Mouse (Mus musculus) adipocyte (in vitro differentiated cells): ENCODE results near the gene Gldn.

Experiments used
- DNase-seq: peaks from one replicate; pipeline ENCODE4 v3.0.0-alpha.2; 2016; ENCODE audit warnings: low spot score

Gene Gldn

DNA sequence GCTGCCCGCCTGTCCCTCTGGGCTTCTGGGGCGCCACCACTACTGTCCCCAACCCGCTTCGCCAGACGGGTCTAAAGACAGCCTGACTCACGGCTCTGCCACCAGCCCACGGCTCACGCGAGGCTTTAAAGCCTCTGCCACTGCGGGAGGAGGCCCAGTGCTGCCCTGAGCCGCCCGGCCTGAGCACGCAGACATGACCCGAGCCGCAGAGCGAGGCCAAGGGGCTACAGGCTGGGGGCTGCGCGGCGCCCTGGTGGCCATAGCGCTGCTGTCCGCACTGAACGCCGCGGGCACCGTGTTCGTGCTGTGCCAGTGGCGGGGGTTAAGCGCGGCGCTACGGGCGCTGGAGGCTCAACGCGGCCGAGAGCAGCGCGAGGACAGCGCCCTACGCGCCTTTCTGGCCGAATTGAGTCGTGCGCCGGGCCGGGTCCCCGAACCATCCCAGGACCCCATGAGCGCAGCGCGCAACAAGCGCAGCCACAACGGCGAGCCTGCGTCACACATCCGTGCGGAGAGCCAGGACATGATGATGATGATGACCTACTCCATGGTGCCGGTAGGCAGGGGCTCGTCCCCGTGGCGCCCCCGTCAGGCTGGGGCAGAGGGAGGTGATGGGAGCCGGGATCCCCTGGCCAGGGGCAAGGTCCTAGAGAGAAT lies at the start of gene Gldn:
Gldn (plus strand) TSS at position 156 of the 657 bp plus-strand sequence.
- no peak for DNase-seq

DNA sequence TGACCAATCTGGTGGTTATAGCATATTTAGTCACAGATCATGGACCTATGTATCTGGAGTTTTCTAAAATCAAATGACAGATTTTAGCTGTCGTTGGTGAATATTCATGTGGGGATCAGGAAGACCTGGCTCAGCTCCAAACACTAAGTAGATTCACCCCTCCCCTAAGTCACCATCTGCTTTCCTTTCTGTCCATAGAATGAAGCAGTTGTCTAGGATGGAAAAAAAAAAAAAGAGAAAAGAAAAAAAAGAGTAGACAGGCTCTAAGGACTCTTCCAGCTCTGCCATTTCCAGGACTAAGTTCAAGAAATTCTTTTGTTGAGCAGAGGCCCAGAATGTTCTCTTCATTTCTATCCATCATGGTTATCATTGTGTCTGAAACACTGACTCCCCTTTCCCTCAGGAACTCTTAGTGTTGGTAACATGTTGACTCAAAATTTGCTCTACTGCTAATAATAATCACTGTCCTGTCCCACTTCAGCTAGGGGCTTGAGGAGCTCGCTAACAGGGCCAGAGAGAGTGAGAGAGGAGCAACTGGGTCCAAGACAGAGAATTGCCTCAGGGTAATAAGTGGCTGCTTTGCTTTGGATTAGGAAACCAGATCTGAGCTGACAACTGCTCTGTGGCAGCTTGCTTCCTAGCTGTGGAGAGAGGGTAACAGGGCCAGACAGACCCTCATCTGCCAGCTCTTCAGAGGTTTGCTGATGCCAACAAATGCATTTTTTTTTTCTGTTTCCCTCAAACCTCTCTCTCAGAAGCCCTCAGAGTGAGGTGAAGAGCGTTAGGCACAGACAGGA lies 41.2 kb upstream of the Gldn start:
- no peak for DNase-seq

DNA sequence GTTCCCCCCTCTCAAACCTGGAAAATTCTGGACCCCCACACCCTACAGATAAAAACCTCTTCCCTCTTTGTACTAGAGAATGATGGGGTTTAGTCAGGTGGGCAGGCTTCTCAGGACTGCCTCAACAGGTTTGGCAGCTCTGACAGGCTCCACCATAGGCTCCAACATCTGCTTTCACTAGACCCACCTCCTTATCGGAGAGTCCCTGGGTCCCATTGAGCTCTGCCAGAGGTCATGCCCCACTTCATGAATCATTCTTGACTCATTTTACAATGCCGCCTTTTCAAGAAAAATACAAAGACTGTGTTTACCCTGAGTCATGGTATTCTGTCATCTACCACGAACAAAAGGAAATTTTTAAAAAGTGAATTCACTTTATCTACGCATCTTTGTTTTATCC lies 21.5 kb upstream of the Gldn start:
- DNase-seq = no peak

DNA sequence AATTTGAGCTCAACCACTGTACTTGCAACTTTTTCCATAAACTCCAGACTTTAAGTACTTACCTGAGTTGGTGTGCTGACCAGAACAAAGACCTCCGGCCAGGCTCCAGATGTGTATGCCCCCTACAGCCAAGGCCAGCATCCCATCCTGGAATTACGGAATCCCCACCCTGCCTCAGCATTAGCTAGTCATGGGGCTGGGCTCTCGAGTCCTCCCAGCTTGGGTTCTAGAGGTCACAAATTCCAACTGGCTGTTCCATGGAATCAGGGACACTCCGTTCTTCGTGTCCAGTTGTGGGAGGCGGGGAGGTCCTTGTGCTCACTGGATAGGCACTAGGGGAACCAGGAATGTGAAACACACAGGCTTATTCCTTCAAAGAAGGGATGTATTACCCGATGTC lies 18.3 kb upstream of the Gldn start, which contains the start of gene Cyp19a1:
Cyp19a1 (minus strand) TSS at position 101 of the 400 bp plus-strand sequence.
- DNase-seq = no peak

DNA sequence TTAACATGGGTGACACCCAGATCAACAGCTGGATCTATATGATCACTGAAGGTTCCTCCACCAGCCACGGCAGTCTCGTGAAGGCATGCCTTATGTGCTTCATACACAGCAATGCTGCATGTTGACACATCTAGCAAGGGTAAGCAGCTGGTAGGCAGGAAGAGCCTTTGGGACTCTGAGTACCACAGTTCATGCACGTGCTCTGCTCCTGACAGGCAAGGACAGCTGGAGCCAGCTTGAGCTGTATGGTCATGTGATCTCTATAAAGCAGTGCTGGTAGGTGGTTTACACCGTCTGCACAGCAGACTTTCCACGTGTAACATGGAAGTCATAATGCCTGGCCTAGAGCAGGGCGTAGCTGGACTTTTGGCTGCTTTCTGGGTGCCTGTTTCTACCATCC lies 16.3 kb upstream of the Gldn start:
- DNase-seq = no peak

DNA sequence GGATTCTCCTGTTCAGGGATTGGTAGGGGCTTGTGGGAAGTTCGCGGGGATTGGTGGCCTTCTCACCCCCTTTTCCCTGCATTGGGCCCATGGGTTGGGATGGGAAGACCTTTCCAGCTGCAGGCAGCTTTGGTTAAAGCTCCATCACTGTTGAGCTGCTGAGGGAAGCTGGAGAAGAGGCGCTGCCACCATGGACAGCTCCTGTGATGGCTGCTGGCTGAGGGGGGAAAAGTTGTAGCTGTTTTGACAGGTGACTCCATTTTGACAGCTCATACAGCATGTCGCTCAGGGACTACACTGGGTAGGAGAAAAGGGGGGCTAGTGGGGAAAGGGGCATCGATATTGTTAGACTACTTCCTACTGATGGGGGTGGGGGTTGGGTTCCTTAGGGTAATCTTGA lies 15.4 kb upstream of the Gldn start:
- no peak for DNase-seq

DNA sequence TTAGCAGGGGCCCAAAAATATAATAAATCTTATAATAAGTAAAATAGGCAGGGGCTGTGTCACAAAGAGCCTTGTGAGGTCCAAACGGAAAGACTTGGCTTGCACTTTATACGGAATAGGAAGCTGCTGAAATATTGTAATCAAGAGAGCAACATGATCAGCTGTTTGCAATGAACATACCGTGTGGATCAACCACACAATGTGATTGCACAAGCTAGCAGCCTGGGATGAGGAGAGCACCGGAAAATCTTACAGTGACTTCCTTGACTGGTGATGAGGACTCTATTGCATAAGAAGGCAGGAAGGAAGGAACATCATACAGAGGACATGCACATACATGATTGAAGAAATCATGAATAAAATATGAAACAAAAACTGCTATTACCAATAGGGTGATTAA lies 11.0 kb upstream of the Gldn start:
- no peak for DNase-seq

DNA sequence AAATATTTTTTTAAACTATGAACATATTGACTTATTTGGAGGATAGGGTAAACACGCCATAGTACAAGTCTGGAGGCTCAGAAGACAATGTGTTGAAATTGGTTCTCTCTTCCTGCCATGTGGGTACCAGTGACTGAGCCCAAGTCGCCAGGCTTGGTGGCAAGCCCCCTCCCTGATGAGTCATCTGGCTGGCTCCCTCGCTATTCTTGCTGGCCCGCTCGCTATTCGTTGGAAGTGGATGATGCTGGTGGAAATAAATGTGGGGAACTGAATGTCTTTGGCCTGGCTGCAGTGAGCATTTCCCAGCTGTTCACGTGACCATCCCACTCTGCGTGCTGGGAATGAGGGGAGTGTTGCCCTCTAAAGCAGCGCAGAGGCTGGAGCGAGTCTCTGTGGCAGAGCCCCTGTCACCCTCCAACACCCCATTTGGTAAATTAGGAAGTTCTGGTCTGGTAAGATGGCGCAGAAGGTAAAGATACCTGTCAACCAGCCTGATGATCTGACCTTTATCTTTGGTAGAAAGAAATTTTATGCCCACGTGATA lies 7.2 kb upstream of the Gldn start:
- DNase-seq = no peak

DNA sequence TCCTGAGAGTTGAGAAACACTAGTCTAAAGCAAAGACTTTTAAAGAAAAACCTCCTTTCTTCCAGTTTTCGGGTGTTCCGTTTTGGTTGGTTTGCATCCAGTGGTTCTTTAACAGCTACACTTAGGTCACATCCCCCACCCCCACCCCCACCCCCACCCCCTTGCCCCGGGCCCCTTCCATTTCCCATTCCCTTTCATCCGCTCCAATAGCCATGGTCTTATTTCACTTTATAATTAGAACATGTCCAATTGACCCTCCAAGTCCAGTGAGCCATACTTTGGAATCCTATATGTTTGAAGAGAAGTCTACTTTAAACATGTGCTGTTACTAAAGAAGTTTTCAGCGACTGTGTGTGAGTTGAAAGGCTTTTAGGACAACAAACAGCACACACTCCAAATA lies 1.5 kb downstream of the Gldn start:
- DNase-seq = no peak

DNA sequence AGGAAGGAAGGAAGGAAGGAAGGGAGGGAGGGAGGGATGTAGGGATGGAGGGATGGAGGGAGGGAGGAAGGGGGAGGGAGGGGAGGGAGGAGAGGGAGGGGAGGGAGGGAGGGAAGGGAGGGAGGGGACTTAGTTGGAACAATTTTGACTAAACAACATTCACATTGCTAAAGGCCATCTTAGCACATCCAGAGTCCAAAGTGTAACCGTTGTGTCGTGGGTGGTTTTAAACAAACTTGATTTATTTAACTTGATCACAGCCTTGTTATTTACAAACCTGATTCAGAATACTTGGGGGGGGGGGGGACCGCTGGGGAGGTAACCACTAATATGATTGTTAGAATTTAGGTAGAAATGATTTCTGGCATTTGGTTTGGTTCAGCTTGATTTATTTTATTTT lies 13.1 kb downstream of the Gldn start:
- DNase-seq = no peak

DNA sequence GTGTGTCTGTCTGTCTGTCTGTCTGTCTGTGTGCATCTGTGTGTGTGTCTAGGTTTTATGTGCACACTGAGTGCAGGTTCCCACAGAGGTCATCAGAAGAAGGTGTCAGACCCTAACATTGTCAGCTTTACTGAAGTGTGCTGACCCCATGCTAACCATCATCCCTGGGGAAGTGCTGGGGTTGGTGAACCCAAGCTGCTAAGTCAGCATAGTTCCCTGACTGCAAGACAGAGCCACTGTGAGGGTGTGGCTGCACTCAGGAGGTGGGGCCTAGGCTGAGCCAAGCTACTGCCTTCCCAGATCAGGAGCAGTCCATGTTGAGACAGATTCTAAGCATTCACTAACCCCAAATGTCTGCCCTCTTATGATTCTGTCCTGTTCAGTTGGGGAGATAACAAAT lies 13.5 kb downstream of the Gldn start:
- DNase-seq = no peak

DNA sequence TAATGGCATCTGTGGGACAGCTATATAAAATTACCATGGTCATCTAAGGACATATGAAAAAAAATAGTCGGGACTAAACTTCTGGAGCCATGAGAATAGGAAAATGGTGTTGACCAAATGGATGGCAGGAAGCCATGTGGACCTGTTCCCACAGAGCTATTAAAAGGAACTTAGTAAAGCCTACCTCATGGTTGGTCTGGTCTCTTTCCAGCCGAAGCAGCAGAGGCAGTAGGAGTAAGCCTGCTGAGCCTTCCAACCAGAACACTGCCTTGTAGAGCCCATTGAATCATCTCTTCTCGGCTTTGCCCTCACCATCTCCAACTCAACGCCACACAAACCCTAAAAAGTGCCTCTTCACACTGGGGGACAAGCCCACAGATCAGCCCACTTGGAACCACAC lies 15.0 kb downstream of the Gldn start:
- DNase-seq = peak; percentile 9

DNA sequence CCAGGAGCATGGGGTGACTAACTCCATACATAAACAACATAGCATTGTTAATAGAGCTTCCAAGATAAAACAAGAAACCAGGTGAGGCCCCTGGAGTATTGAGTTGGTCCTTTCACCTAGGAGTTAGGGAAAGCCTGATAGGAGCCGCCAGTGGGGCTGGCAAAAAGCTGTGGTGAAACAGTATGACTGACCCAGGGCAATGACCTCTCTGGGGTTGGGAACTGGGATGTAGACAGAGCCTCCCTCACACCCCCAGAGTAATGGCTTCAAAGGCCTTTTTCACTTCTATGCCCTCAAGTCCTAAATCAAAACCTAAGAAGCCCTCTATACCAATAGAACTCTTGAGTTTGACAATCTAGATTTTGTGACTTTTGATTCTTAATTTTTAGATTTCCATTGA lies 21.9 kb downstream of the Gldn start:
- no peak for DNase-seq

DNA sequence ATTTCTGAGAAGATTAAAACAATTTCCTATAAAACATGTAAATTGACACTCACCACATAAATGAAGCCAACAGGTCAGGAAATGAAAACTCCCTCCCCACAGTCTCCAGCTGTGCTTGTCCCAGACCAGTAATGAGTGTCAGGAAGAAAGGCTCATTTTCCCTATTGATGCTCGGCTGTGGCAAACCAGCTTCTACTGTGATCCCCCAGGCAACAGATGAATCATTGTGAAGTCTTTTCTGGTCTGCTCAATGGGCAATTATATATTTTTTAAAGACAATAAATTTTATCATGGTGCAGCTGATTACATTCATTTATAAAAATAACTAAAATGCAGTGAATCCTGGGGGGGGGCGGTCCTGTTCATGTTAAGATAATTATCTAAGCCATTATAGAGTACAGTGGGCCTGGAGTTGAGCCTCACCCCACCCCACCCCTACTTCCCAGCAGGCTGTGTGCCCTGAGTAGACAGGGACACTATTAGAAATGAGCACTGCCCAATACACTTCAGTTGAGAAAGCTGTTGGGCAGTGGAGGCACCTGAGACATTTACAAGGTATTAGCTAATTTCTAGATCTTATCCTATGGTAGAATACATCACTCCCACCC lies 22.6 kb downstream of the Gldn start:
- no peak for DNase-seq

DNA sequence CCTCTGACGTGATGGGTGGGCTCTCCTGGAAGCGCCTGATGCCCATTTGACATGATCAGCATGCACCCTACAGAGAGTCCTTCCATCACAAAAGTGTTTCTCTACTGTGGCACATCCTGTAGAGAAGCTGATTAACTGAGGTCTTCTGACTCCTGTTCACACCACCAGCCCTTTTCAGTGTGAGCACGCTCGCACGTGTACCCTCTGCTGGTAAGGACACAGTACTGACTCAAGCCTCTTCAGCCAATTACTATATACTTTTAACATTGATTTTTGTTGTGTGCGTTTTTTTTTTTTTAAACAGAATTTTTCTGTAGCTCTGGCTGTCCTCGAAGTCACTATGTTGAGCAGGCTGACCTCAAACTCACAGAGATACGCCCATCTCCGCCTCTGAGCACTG lies 30.1 kb downstream of the Gldn start:
- no peak for DNase-seq

DNA sequence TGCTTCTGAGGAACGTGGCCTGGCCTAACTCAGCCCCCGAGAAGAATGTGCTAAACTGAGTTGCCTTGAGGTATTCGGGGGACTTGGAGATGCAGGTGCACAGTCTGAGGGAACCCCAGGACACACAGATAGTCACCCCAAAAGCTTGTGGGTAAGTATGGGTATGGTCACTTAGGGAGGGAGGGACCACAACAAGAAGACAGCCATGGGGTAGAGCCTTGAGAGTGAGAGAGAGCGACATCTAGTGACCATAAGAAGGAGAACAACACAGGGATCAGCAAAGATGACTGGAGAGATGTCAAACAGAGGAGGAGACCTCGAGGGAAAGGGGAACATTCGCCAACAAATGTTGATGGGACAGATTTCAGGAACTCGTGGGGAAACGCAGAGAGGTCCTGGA lies 37.2 kb downstream of the Gldn start:
- no peak for DNase-seq

DNA sequence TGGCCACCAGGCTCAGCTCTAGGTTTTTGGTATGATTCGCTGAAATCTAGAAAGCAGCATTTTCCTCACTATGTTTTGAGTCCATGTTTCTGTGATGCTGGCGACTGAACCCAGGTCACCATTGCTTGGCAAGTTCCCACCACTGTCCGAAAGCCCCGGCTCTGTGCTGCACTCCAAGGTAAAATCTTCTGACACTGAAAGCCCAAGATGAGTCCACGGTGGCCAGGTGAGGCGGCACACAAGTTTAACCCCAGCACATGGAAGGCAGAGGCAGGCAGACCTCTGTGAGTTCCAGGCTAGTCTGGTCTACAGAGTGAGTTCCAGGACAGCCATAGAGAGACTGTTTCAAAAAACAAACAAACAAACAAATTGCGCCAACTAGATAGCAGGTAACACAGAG lies 42.9 kb downstream of the Gldn start:
- DNase-seq = no peak

DNA sequence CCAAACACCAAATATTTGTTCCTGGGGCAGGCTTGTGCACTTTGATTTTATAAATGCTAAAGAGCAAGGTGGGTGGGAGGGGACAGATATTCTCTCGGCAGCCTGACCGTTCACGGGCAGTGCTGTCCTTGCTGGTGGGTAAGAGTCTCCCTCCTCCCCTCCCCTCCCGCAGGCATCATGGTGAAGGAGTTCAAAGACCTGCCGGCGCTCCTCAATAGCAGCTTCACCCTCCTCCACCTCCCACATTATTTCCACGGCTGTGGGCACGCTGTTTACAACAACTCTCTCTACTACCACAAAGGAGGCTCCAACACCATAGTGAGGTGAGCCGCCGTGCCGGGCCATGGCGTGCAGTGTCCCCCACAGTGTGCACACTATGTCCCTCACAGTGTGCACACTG lies 49.3 kb downstream of the Gldn start:
- no peak for DNase-seq

DNA sequence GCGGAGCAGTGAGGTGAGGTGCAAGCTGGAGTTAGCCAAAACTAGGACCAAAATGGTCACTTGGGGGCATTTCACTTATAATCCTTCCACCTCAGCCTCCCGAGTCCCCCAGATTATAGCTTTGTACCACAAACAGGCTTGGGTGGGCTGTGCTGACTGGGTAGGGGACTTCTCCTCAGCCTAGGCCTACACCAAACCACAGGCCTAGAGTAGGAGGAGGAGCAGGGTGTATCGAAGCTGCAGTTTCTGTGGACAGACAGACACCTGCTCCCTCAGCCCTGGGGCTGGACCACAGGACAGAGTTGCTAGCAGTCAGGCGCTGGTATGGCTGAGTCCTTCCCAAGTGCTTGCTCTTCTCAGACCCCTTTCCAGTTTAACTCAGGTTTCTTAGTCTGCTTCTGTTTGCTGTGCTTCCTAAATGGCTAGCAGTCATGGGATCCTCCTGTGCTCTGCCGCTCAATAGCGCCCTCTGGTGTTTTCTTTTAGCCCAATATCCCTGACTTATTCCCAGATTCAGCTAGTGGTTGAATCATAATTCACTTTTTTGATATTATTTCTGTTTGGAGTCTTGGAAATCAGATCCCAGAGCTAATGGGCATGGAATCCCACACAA lies 50.4 kb downstream of the Gldn start:
- peak; percentile 66 for DNase-seq

DNA sequence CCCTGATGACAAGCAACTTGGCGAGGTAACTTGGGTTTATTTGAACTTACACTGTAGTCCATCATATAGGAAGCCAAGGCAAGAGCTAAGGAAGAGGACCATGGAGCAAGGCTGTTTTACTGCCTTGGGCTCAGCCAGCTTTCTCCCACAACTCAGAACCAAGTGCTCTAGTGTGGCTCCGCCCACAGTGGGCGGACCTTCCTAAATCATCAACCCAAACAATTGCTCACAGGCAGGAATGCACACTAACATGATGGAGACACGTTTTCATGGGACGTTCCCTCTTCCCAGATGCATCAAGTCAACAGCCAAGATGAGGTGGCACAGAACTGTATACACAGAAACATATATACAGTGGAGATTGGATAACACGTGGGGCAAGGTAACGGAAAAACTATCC lies 55.7 kb downstream of the Gldn start:
- DNase-seq = no peak

DNA sequence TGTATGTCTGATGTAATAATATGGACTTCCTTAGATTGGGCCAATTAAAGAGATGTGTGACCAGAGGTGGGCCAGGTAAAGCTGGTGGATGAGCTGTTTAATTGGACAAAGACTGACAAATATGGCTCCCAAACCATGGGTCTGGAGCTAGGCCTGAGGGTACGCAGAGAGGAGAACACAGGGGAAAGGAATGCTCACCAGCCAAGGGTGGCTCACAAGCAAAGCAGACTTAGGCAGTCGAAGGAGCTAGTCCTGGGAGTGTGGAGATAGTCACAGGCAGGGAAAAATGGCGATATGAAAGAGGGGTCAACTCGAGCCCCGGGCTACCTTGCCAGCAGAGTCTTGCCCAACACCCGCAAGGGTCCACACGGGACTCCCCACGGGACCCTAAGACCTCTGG lies 70.5 kb downstream of the Gldn start:
- no peak for DNase-seq
